Comparison of ENCODE assay signal across 17 mouse cellular contexts in the genomic region with DNA sequence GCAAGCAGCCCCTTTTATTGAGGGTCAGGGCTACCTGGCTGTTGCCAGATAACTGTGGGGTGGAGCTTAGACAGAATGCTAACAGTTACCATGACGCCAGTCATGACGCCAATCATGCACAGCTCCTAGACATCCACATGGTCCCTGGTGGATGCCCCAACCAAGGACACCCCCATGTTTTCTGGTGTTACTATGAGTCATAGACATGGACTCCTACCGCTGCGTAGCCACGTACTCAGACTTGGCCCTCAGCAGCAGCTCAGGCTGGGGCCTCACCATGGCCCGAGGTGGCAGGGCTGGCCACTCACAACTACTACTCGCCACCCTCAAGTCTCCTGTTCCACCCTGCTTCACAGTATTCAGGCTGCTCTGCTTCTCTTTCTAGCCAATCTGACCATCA. TPM values are rescaled to one million over a fixed set of nuclear protein-coding genes. Genes with fewer than 3 reads are reported as not detected.
"Had no signal": no experiment of that assay in that cellular context is flagged by ENCODE, and none has a peak within 500 bp of the region (broad histone marks: within the 10 kb centered on the region; RNA-seq: fewer than 3 reads in every experiment).

No protein-coding gene starts in this region.

- DNase-seq: lung, adult 18-20 months; lung, embryonic 14.5 days; lung, postnatal 10 days; lung, postnatal 4 days; right cerebral cortex, postnatal 14 days; thymus, adult 2 months; thymus, postnatal 25 days; thymus, postnatal 4 days had no signal

- H3K9ac ChIP-seq: lung, embryonic 14.5 days; midbrain, embryonic 12.5 days; midbrain, embryonic 15.5 days; neural tube, embryonic 12.5 days; stomach, embryonic 15.5 days had no signal

- H3K9me3 ChIP-seq: midbrain, embryonic 10.5 days; midbrain, embryonic 12.5 days; midbrain, embryonic 15.5 days; neural tube, embryonic 12.5 days; stomach, embryonic 15.5 days had no signal

- H3K36me3 ChIP-seq: midbrain, embryonic 10.5 days; midbrain, embryonic 12.5 days; midbrain, embryonic 15.5 days; neural tube, embryonic 12.5 days; stomach, embryonic 15.5 days had no signal

- H3K27me3 ChIP-seq: midbrain, embryonic 12.5 days; midbrain, embryonic 15.5 days; neural tube, embryonic 12.5 days; stomach, embryonic 15.5 days had no signal

- ATAC-seq: midbrain, embryonic 15.5 days had no signal

- H3K27ac ChIP-seq: midbrain, embryonic 10.5 days; midbrain, embryonic 12.5 days; midbrain, embryonic 15.5 days; neural tube, embryonic 12.5 days; stomach, embryonic 15.5 days; stomach, postnatal 0 days had no signal

- H3K4me2 ChIP-seq: lung, embryonic 14.5 days; midbrain, embryonic 12.5 days; midbrain, embryonic 15.5 days; neural tube, embryonic 12.5 days; stomach, embryonic 15.5 days had no signal

- H3K4me1 ChIP-seq: midbrain, embryonic 10.5 days; midbrain, embryonic 12.5 days; midbrain, embryonic 15.5 days; neural tube, embryonic 12.5 days; stomach, embryonic 15.5 days had no signal

- H3K4me3 ChIP-seq: midbrain, embryonic 10.5 days; midbrain, embryonic 12.5 days; midbrain, embryonic 15.5 days; myocyte; neural tube, embryonic 12.5 days; stomach, embryonic 15.5 days had no signal

RNA-seq across cellular contexts. Expression of gene Npr3, which starts 44.1 kb away (rescaled TPM):
- total RNA-seq: megakaryocyte, adult 5-6 weeks; megakaryocyte-erythroid progenitor cell, adult 5-6 weeks had no signal
